Mouse (Mus musculus) spleen, adult 2 months (tissue): Measurements from ENCODE around the gene Igsf3.

ENCODE experiments used
- CTCF ChIP-seq: fragments of 200-500 bp; IDR thresholded peaks from 2 replicates; pipeline ENCODE4 v1.5.1; 2011; ENCODE audit warnings: mild to moderate bottlenecking, inconsistent platforms; ENCODE audit not compliant: insufficient read depth, insufficient read length, insufficient replicate concordance; ENCODE audit errors: extremely low read depth
- POLR2A ChIP-seq: fragments of 200-500 bp; IDR thresholded peaks from 2 replicates; pipeline ENCODE4 v1.6.1; 2011; ENCODE audit warnings: low read depth, low read length, inconsistent platforms

DNA sequence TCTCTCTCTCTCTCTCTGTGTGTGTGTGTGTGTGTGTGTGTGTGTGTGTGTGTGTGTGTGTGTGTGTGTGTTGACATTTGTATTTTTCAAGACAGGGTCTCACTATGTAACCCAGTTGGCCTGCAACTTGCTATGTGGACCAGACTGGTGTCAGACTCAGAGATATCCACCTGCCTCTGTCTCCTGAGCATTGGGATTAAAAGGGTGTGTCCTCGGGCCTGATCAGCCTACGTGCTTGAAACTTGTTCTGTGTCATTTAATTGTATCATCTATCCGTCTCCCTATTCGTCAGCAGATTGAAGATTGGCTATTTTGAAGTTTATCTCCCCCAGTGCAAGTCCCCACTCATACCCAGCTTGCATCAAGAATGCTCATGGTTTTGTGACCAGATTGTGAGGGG, 14.5 kb upstream of the Igsf3 start:
- TF ChIP-seq CTCF (no peak), POLR2A (no peak)
